Mouse (Mus musculus) heart, postnatal 25 days (tissue): ENCODE measurements around the gene Gm26558. TPM values are rescaled to one million over a fixed set of nuclear protein-coding genes. Genes with fewer than 3 reads are reported as not detected.

Source experiments
- total RNA-seq, 2 experiments: library from RNA; stranded (reverse); gene quantifications; 2 replicates each; pipeline ENCODE4 v1.2.3; 2021

Gene Gm26558
- total RNA-seq, 2 experiments from 2014 or later, result not detected

Other genes starting within 250 kb of the Gm26558 start
- gene Sp5, start 187.2 kb downstream of the Gm26558 start, total RNA-seq, result under 1 TPM in 1 of 2 experiments, not detected in 1; 0.17 TPM
- not detected for gene Erich2, start 153.3 kb downstream of the Gm26558 start, total RNA-seq
- gene Gad1, start 109.0 kb downstream of the Gm26558 start, total RNA-seq, result under 1 TPM; 0.13 to 0.36 TPM
- gene Gorasp2, start 532 bp downstream of the Gm26558 start, total RNA-seq, result 10 to 100 TPM; 60.8 to 61.5 TPM
- 10 to 100 TPM; 31.2 to 31.9 TPM for gene Tlk1, start 163.6 kb upstream of the Gm26558 start, total RNA-seq